Mouse (Mus musculus) embryonic fibroblast, embryonic 13.5 days (primary cell): Measurements from ENCODE around the gene Fam131c.

Source experiments
- CTCF ChIP-seq: IDR thresholded peaks from 2 replicates; pipeline ENCODE4 v1.5.1; 2011; ENCODE audit warnings: mild to moderate bottlenecking, control low read depth, low read length, moderate library complexity, borderline replicate concordance; ENCODE audit not compliant: insufficient read depth
- POLR2A ChIP-seq: IDR thresholded peaks from 2 replicates; pipeline ENCODE4 v1.6.1; 2011; ENCODE audit warnings: low read depth, mild to moderate bottlenecking, control low read depth, low read length, moderate library complexity

DNA sequence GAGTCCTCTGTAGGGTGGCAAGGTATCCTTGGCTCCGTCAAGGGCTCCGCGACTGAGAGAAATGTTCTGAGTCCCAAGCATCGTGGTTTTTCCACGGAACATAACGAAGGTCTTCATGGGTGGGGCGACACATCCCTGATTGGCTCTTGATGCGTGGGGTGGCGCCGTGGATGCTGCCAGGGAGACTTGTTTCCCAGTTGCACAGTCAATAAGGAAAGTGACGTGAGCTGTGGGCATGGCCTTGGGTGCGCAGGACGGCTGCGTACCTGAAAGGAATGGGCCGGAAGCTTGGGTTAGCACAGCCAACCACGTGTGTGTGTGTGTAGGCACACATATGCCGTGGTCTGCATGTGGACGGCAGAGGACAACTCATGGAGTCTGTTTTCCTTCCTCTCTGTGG is 65.2 kb downstream of the Fam131c start:
- no peak for TF ChIP-seq POLR2A
- TF ChIP-seq CTCF, result no peak
